Mouse (Mus musculus) T-cell, adult 66 days (primary cell): ENCODE results near the gene Mga. TPM values are rescaled to one million over a fixed set of nuclear protein-coding genes. Genes with fewer than 3 reads are reported as not detected.

Experiments used
- total RNA-seq, 2 experiments: library from RNA; stranded (reverse); gene quantifications; 3 replicates in 1 of 2; 4 replicates in 1 of 2; pipeline ENCODE4 v1.2.4; 2023

Gene Mga
- total RNA-seq, result 10 to 100 TPM; 92.8 to 100.0 TPM

DNA sequence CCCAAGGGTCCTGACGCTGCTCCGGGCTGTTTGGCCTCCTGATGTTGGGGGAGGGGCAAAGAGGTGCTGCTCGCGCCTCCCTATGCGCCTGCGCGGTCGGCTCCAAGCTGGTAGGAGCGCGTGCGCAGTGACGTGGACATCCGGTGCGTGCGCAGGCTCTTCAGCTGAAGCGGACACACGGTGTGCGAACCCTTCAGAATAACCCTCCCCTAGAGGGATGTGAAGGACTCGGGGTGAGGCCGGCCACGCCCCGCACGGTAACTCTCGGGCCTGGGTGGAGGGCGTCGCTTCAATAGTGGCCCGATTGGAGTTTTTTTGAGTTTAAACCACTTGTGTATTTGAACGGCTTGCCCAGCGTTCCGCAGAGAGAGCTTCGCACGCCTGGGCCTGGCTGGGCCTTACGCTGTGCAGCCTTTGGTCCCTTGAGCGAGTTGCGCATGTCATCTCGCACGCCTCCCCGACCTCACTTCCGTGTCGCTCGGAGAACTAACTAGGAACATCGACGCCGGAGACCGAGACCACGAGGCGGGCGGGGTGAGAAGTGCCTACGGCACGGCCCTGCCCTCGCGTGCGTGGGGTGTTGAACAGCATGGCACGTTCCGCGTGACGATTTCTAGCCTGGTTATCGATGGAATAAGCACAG lies at the start of gene Mga:
TSS of gene Mga (plus strand) at position 139 of the 643 bp plus-strand sequence.

DNA sequence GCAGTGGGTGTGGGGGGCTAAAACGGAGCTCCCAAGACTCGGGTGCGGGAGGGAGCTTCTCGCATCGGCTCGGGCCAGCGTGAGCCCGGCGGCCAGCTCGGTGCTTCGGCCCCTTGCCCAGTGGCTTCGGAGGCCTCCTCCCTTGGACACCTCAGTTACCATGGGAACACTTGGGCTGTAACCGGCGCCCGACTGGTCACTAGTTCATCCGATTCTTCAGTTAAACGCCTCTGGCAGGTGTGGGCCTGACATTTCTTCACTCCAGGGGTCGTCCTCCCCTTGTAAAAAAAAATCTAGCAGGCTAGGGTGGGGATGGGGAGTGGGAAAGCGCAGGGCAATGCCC lies 75.5 kb downstream of the Mga start, which contains the start of gene Mapkbp1:
TSS of gene Mapkbp1 (plus strand) at position 163 of the 343 bp plus-strand sequence.

Other genes with a start within 250 kb of the Mga start
- 10 to 100 TPM; 13.4 to 17.7 TPM for gene Ndufaf1, start 234.4 kb upstream of the Mga start, total RNA-seq
- gene Rtf1, start 222.2 kb upstream of the Mga start, total RNA-seq, result 10 to 100 TPM; 52.0 to 60.0 TPM
- not detected for gene Itpka, start 154.9 kb upstream of the Mga start, total RNA-seq
- 1 to 10 TPM in 1 of 2 experiments, under 1 TPM in 1; 0.79 to 2.0 TPM for gene Ltk, start 136.8 kb upstream of the Mga start, total RNA-seq
- gene Rpap1, start 109.7 kb upstream of the Mga start, total RNA-seq, result 10 to 100 TPM; 29.0 to 34.1 TPM
- 1 to 10 TPM; 7.2 to 8.9 TPM for gene Tyro3, start 99.5 kb upstream of the Mga start, total RNA-seq
- gene Mapkbp1, start 75.5 kb downstream of the Mga start, total RNA-seq, result 10 to 100 TPM; 12.8 to 16.3 TPM
- gene Jmjd7, start 130.3 kb downstream of the Mga start, total RNA-seq, result 10 to 100 TPM; 13.9 to 15.1 TPM
- gene Gm28042, start 130.3 kb downstream of the Mga start, total RNA-seq, result 1 to 10 TPM; 3.8 to 4.0 TPM
- gene Pla2g4b, start 136.2 kb downstream of the Mga start, total RNA-seq, result 1 to 10 TPM; 4.1 to 5.6 TPM